Mouse (Mus musculus): ENCODE data around the gene Abcc2. TPM values are rescaled to one million over a fixed set of nuclear protein-coding genes. Genes with fewer than 3 reads are reported as not detected.

Abcc2 gene
- under 1 TPM; 0.05 TPM for total RNA-seq (2021)
- long read RNA-seq, experiment 1, result 0 reads
- long read RNA-seq, experiment 2, result 0 reads

DNA sequence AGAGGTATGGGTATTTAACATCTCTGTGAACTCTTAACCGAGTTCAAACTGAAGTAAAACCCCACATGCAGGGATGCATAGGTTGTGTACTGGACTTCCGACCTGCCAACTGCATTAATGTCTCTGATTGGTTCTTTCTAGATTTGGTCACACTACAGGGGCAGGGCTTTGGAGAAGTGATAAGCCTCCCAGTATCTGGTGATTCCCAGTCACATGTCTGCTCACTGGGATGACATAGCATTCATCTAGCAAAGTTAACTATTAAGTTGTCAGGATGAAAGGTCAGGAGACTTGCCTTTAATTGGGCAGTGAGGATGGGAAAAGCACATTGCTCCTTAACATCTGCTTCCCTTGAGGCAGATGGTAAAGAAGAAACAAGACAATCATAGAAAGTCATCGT is at the start of gene Abcc2:
Abcc2 (plus strand) TSS at position 213 of the 400 bp plus-strand sequence.
- no peak for DNase-seq (ENCODE audit: low spot score in 2 of 2)

DNA sequence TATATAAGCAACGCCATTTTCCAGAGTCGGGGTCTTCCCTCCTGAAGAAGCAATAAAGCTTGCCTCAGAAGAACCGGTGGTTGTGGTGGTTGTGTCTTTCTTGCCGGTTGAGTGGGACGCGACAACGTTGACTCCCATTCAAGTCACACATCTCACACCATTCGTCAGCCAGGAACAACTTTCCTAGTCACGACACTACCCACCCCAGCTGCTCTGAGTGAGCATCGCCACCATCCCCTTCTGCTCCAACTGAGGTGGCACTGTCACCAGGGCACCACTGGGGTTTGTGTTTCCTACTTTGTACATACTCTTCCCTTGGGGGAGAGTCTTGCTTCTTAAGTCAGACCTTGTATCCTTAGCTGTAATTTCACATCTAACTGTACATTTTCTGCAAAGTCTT is 43.6 kb upstream of the Abcc2 start:
- no peak for DNase-seq (ENCODE audit: low spot score in 2 of 2)

DNA sequence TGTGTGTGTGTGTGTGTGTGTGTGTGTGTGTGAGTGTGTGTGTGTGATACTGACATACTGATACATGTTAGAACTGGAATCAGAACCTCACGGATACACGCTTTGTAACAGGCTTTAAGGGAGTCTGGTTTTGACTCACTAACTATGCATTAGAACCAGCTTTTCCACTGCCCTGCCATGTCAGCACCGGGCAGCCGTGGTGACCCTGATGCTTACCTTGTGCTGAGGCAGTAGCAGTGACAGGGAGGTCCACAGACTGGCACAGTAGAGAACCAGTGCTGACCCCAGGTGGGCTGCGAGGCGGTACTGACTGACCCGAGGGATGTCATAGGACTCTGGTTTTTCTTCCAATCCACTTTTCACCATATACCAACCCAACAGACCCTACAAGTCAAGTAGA is 38.6 kb upstream of the Abcc2 start:
- DNase-seq (ENCODE audit: low spot score in 2 of 2), result no peak

DNA sequence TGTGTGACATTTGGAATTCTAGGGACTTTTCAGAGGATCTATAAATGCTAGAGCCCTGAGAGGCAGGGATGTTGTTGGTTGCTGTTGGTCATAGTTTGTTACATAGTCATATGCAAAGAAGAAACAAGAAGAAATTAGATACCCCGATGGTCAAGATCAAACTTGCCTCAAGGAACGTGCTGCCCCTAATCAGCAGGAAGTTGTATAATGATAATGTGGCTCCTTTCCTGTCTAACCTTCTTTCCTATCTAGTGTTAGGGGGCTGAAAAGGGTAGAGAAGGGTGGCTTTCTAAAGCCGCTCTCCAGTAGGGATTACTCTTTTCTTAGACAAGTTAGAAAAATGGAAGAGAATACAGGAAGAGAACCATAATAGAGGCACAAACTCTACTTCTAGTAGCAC is 36.3 kb upstream of the Abcc2 start:
- DNase-seq (ENCODE audit: low spot score in 2 of 2), result no peak

DNA sequence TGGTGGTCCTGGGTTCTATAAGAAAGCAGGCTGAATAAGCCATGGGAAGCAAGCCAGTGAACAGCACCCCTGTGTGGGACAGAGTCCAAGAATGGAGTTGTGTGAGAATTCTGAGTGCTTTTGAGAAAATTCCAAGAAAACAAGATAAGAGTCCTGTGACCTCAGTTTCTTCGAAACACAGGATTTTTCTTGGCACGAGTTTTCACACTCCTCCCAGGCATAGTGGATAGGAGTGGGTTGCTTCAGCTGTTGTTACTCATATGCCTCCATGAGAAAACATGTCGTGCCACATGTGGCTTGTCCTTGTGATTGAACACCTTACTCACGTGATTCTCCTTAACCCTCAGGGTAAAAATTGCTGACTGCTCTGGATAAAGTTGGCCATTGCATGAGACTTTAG is 34.1 kb upstream of the Abcc2 start:
- DNase-seq (ENCODE audit: low spot score in 2 of 2), result no peak

DNA sequence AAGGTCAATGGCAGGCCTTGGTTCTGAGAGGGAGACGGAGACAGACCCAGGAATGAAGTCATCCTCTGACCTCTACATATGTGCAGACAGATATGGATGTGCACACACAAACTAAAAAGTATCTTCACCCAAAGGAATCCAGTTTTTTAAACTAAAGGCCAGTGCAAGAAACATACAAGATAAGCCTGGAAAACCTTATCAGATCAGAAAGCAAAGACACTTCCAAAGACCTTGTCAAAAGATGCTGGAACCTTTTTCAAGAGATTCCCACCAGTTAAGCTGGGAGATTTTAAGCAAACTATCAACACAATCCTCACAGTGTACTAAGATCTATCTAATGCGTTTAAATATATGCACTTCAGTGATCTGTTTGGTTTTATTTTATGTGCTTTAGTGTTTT is 32.0 kb upstream of the Abcc2 start:
- no peak for DNase-seq (ENCODE audit: low spot score in 2 of 2)

DNA sequence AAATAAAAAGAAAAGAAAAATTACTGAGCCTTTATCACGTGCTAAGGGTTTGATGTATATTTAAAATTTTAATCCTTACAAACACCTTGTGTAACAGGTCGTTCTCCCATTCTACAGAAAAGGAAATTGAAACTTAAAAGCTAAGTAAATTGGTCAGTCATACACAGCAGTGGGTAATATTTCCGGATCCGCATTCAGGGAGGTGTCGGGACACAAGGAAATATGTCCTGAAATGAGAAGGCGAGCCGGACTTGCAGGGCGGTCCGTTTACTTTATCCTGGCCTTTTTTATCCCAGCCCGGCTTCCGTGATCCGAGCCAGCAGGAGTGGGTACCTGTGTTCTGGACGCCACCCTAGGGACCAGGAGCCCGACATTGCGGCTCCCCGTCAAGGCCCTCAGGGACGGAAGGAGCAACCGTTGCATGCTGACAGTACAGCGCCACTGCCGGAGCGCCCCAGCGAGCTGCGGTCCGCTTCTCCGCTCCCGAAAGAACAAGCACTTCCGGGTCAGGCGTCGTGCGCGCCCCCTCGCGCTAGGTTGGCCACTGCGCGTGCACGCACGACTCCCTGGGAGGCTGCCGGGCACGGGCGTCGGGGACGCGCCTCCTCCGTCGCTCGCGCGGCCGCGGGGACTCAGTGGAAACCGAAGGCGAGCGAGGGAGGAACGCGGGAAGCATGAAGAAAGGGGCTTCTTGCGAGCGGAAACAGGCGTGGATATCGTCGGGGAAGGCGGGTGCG is 29.3 kb upstream of the Abcc2 start, which contains the start of the genes Cutc and Cox15:
Cutc (plus strand) TSS at position 508 of the 737 bp plus-strand sequence.
Cox15 (minus strand) TSS at position 512 of the 737 bp plus-strand sequence.
- peak; percentile 96 to 99 for DNase-seq (ENCODE audit: low spot score in 2 of 2)

DNA sequence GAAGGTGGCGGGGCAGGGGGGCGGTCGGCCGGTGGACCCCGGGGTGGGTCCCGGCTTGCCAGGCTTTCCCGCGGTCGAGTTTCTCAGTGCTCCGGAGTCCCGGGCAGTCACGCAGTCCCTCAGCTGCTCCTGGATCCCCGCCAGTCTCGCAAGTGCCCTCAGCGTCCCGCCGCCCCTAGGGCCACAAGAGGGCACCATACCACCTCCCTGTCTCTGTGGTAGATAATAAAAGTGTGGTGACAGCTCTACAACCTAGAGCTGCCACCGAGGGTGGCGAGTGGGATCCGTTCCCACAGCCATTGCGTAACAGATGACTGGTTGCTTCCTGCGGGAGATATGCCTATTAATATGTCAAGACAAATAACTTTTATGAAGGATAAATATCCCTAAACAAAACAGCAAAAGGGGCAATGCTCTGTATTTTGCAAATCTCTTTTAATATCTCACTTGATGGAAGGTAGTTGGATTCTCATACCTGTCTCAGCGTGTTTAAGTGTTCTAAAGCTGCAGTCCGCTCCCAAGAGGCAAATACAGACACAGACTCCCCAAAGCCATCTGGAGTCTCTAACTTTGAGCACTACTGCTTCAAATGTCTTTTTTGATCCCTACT is 28.7 kb upstream of the Abcc2 start:
- DNase-seq (ENCODE audit: low spot score in 2 of 2), result peak; percentile 85 to 86

DNA sequence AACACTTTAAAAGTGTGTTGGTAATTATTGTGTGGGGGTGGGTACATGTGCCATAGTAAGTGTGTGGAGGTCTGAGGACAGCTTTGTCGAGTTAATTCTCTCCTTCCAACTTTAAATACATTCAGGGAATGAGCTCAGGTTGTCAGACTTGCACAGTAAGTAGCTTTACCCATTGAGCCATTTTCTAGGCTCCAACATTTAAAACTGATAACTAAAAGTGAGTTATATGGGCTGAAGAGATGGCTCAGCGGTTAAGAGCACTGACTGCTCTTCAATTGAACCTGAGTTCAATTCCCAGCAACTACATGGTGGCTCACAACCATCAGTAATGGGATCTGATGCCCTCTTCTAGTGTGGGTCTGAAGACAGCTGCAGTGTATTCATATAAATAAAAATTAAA is 27.8 kb upstream of the Abcc2 start:
- DNase-seq (ENCODE audit: low spot score in 2 of 2), result no peak

DNA sequence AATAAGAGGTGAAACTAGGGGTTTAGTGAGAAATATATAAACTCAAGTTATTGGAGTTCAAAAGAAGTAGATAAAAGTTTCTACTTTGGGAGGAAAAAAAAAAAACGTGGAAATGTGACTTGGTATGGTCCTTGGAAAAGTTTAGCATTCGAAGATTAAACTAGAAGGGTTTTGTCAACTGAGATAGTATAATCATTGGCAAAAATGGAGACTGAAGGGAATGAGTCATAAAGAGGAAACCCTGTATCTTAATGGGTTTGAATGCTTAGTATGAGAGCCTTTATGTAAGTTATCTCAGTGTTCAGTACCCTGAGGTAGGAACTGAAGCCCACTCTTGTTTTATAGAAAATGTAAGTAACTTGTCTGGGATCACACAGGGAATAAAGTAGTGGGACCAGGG is 27.1 kb upstream of the Abcc2 start:
- DNase-seq (ENCODE audit: low spot score in 2 of 2), result no peak

DNA sequence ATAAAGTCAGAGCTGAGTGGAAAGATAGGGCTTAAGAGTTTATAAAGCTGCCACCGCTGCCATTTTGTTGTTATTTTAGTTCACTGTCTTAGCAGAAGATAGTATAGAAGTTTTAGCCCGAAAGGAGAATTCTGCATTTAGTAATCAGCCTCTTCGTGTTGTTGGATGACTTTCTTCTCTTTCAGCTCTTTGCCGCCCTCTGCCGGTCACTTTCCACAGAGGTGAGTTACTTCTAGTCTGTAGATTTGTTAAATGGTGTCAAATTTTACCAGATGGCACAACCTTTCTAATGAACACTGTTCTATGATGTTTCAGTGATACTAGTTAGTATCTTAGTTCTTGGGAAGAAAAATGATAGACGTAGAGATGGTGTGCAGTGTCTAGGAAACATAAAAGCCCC is 21.5 kb upstream of the Abcc2 start:
- DNase-seq (ENCODE audit: low spot score in 2 of 2), result peak; percentile 62 to 83

DNA sequence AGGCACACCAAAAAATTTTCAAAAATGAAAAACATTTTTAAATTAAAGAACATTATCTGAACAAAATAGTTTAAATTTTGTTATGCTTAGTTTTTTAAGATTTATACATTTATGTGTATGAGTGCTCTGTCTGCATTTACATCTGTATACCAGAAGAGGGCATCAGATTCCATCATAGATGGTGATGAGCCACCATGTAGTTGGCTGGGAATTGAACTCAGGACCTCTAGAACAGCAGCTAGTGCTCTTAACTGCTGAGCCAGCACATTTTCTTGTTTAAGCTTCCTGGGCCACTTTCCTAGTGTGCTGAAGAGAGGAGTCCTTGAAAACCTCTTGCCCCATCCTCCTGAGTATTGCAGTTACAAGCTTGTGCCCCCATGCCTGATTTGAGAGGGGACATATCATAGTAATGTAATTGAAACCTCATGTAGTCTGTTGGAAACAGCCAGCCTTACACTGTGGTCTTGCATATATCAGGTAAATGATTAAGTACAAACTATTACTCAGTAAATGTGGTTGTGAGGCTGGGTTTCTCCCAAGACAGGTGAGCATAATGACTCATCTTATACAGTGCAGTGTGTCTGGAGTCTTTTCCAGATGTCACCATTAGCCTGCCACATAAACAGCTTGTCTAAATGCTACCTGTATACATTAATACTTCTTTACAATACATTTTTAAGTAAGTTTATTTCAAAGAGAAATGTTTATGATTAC is 20.3 kb upstream of the Abcc2 start:
- DNase-seq (ENCODE audit: low spot score in 2 of 2), result no peak

DNA sequence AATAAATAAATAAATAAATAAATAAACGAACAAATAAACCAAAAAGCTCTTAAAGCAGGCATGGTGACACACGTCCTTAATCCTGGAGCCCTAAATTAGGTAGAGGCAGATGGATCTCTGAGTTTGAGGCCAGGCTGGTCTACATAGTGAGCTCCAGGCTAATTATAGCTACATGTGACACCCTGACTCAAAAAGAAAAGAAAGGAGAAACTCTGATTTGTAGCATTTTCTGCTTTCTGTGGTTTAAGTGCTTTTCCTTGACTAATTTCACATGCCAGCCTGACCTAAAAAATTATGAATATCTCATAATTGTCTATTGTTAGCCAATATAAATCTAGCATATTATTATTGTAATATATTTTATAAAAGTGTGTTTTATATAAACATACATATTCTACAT is 19.6 kb upstream of the Abcc2 start:
- DNase-seq (ENCODE audit: low spot score in 2 of 2), result no peak

DNA sequence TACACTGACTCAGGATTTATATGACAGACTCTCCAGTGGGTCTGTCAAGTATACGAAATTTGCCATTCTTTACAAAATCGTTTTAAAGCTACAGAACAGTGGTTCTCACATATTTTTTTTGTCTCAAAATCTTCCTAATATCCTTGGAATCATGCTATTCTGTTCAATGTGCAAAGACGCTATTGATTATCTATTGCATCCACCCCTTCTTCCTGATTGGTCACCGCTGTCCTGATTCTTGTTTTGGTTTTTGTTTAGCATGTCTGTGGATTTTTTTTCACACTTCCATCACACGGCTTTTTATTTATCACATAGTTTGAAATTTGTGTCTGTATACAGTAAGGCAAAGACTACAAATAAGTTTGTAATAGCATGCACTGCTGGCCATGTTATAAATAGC is 15.5 kb upstream of the Abcc2 start:
- no peak for DNase-seq (ENCODE audit: low spot score in 2 of 2)

DNA sequence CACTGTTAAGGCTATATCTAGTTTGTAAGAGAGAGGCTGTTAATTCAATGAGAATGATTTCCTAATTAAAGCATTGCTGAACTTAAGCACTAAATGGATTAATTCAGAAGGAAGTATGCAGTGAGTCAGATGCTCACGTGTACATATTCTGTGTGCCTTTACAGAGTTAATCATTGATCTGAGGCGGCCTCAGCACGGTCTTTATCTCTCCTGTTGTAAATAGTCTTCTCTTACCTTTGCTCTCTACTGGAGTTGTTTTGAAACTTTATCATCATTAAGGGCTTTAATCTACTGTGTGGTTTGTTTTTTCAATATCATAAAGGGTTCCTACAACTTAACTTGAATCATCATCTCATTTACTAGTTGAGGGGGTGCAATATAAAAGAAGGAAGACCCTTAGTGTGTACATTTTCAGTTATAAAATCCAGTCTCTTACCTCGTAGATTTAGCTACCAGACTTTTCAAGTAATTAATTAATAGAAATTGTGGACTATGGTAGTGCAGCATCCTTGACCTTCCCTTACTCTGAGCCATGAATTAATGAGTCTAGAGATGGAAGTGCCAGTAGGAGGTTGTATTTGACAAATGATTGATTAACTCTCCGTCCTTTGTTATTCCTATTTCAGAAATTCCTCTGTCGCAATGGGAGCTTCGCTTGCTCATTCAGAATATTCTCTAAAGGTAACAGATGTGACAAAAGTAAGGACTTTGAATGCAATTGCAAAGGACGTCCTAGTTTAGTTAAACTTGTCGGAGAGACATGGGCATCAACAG is 14.3 kb upstream of the Abcc2 start:
- DNase-seq (ENCODE audit: low spot score in 2 of 2), result no peak

DNA sequence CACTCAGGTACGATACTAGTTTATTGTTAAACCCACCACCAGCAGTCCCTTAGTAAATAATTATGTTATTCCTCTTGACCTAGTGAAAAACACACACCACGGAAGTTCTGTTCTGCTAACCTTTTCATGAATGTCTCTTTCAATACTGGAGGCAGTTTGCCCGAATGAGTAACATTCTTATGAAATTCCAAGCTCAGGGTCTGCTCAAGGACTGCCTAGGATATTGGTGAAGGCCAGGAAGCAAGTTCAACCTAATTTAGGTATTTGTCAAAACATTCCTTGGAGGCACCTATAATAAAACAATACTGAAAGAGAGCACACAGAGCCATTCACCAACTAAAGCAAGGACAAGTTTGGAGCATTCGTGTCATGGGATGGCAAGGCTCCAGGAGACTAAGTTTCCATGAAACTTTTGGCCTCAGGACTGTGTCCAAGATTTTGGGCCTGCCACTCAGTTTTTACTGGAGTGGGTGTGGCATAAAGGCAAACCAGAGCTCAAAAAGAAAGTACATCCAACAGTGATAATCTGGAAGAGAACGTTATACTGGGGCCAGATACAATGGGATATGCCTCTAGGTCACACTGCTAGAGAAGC is 12.5 kb upstream of the Abcc2 start:
- DNase-seq (ENCODE audit: low spot score in 2 of 2), result no peak

DNA sequence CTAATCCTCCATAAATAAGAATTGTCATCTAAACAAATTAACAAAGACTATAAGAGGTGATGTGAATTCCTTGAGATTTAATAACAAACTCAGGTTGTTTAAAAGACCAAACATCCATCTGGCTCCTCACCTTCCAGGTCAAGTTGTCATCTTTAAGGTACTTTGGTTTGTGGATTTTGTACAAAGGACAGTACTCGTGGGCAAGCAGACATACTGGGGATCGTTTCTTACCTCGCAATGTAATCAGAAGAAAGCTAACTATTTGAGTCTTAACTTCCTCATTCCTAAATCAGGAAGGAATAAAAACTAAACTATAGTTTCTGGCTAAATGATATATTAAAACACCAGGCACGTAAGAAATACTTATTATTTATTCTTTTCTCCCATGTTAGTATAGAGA is 11.4 kb upstream of the Abcc2 start:
- DNase-seq (ENCODE audit: low spot score in 2 of 2), result no peak

DNA sequence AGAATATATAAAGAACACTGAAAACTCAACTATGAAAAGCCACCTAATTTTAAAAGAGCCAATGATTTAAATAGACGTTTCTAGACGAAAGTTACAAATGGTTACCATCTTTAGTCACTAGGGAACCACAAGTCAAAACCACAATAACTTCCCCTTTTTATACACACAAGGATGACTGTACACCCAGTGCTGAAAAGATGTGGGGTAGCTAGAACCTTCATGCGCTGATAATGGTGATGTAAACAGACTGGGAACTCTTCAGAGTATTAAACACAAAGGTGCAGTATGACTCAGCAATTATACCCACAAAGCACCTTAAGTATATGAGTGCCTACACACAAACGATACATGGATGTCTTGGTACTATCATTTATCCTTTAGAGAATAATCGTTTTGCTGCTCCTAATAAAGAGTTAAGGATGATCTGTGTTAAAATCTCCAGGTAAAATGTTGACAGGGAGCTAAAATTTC is 10.5 kb upstream of the Abcc2 start:
- no peak for DNase-seq (ENCODE audit: low spot score in 2 of 2)

DNA sequence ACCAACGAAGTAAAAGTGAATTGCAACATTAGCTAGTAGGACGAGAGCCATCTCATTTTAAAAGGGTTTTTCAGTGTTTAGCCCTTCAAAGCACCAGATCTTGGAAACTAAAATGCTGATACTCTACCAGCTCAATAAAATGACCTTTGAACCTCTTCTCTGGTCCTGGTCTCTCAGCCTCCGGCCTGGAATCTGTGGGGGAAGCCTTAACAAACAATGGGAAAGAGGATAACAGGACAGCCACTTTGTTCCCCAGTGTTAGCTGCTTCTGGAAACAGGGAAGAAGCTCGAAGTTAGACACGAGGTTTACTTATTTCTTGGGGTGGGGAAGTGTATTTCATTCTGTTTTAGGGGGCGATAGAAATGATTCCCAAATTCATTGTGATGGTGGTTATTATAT is 9.7 kb upstream of the Abcc2 start:
- DNase-seq (ENCODE audit: low spot score in 2 of 2), result no peak

DNA sequence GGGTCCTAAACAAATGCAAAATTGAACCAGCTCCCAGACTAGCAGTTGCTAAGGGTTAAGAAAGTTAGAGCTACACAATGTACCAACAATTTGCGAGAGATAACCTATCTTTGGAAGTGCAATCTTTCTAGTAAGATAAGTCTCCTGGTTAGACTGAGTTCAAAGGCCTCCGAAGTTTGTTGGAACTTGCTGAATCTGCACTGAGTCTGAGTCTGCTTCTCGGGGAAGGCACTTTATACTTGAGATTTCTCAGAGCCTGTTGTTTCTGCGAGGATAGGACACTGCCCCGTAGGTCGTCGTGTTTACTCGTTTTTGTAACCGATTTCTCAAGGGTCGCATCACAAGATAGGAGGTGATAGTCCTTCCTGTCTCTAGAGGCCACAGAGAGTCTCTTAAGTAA is 6.6 kb upstream of the Abcc2 start:
- no peak for DNase-seq (ENCODE audit: low spot score in 2 of 2)

DNA sequence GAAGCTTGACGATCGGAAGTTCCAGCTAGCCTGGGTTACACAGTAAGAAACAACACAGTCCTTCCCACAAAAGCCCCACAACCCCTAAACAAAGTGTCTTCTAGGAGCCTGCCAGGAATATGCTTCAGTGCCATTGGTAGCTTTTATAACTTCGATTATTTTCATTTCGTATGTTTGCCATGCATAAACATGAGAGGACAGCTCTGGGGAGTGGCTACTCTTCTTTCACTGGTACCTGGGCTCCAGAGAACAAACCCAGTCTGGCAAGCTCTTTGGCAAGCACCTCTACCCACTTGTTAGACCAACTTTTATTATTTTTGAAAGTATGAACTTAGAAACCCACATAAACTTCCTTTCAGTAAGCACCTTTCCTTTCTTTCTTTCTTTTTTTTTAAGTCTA is 5.4 kb upstream of the Abcc2 start:
- no peak for DNase-seq (ENCODE audit: low spot score in 2 of 2)

All from left cerebral cortex, adult 18-20 months (tissue).